Mouse (Mus musculus): ENCODE measurements around the gene Sar1b. TPM values are rescaled to one million over a fixed set of nuclear protein-coding genes. Genes with fewer than 3 reads are reported as not detected.

Sar1b gene
- 85.3 and 114 TPM in 2 replicates for polyA plus RNA-seq (2012; rRNA removed)

DNA sequence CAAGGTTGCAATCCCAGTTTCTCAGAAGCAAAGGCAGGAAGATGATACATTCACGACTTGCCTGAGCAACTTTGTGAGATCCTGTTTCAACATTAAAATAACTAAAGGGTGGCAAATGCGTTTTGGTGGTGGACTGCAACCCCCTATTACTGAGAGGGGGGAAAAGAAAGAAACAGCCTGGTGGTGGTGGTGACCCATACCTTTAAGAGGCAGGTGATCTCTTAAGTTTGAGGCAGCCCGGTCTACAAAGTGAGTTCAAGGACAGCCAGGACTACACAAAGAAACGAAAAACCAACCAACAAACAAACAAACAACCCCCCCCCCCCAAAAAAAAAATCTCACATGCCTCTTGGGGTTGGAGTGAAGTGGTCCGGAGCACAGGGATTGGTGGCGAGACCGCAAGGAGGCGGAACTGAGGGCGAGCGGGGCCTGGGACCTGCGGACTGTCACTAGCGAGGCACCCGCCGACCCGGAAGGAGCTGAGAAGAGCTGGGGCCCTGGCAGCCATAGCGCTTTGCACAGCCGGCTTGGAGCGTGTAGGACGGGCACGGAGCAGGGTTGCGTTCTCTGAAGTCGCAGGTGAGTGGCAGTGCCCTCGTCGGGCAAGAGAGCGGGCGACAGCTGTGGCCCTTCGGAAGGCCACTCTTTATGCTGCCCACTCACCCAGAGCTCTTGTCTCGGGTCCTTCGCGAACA lies at the start of gene Sar1b, which contains the start of gene Sec24a:
Gene Sar1b (plus strand): TSS at position 475 of the 695 bp plus-strand sequence.
Gene Sec24a (minus strand): TSS at position 422 of the 695 bp plus-strand sequence.

Other genes with a start within 250 kb of the Sar1b start
- gene Phykpl, start 178.9 kb upstream of the Sar1b start, polyA plus RNA-seq (2012; rRNA removed): 12.5 and 14.8 TPM in 2 replicates
- gene Hnrnpab, start 156.8 kb upstream of the Sar1b start, polyA plus RNA-seq (2012; rRNA removed): 164 and 172 TPM in 2 replicates
- 44.9 and 45.9 TPM in 2 replicates for gene Nhp2, start 144.0 kb upstream of the Sar1b start, polyA plus RNA-seq (2012; rRNA removed)
- 13.1 and 13.3 TPM in 2 replicates for gene Rmnd5b, start 127.8 kb upstream of the Sar1b start, polyA plus RNA-seq (2012; rRNA removed)
- gene N4bp3, start 112.8 kb upstream of the Sar1b start, polyA plus RNA-seq (2012; rRNA removed): 1.9 and 2.0 TPM in 2 replicates
- 1.1 and 1.5 TPM in 2 replicates for gene D930048N14Rik, start 112.7 kb upstream of the Sar1b start, polyA plus RNA-seq (2012; rRNA removed)
- gene 0610009B22Rik, start 74.8 kb upstream of the Sar1b start, polyA plus RNA-seq (2012; rRNA removed): 19.0 and 22.0 TPM in 2 replicates
- 7.8 and 8.1 TPM in 2 replicates for gene Sec24a, start 53 bp upstream of the Sar1b start, polyA plus RNA-seq (2012; rRNA removed)
- 0.87 and 0.96 TPM in 2 replicates for gene Jade2, start 94.0 kb downstream of the Sar1b start, polyA plus RNA-seq (2012; rRNA removed)
- gene Cdkn2aipnl, start 204.0 kb downstream of the Sar1b start, polyA plus RNA-seq (2012; rRNA removed): 15.7 and 16.5 TPM in 2 replicates
- 72.0 and 88.8 TPM in 2 replicates for gene Ube2b, start 237.1 kb downstream of the Sar1b start, polyA plus RNA-seq (2012; rRNA removed)
- gene Cdkl3, start 240.5 kb downstream of the Sar1b start, polyA plus RNA-seq (2012; rRNA removed): 0.63 and 0.64 TPM in 2 replicates

All from liver, embryonic 18 days (tissue).